Mouse (Mus musculus) embryonic facial prominence, embryonic 15.5 days (tissue): ENCODE results near the gene Dnah17. TPM values are rescaled to one million over a fixed set of nuclear protein-coding genes. Genes with fewer than 3 reads are reported as not detected.

ENCODE experiments used
- ATAC-seq: fragments of 200-750 bp; cut with Nextera tagmentation; 2 replicates; pipeline ENCODE4 v1.8.0; 2017; ENCODE audit warnings: low read depth, moderate TSS enrichment; ENCODE audit not compliant: insufficient number of reproducible peaks, low FRiP score, low TSS enrichment
- H3K27ac ChIP-seq: fragments of 300-500 bp; sonication (generic); replicated peaks from 2 replicates; pipeline ENCODE4 v1.5.1; 2015; ENCODE audit warnings: mild to moderate bottlenecking, inconsistent platforms
- H3K27me3 ChIP-seq: fragments of 300-500 bp; sonication (generic); 2 replicates; pipeline ENCODE4 v1.6.1; 2015; ENCODE audit warnings: inconsistent platforms
- H3K36me3 ChIP-seq: fragments of 300-500 bp; sonication (generic); 2 replicates; pipeline ENCODE4 v1.6.1; 2015; ENCODE audit warnings: mild to moderate bottlenecking, inconsistent platforms
- H3K4me1 ChIP-seq: fragments of 300-500 bp; sonication (generic); 2 replicates; pipeline ENCODE4 v1.6.1; 2015; ENCODE audit warnings: inconsistent platforms
- H3K4me2 ChIP-seq: fragments of 300-500 bp; sonication (generic); replicated peaks from 2 replicates; pipeline ENCODE4 v1.6.1; 2015; ENCODE audit warnings: mild to moderate bottlenecking, inconsistent platforms
- H3K4me3 ChIP-seq: fragments of 300-500 bp; sonication (generic); replicated peaks from 2 replicates; pipeline ENCODE4 v1.5.1; 2015; ENCODE audit warnings: mild to moderate bottlenecking, inconsistent platforms
- H3K9ac ChIP-seq: fragments of 300-500 bp; sonication (generic); 2 replicates; pipeline ENCODE4 v1.6.1; 2015; ENCODE audit warnings: inconsistent platforms
- H3K9me3 ChIP-seq: fragments of 300-500 bp; sonication (generic); replicated peaks from 2 replicates; pipeline ENCODE4 v1.6.1; 2016; ENCODE audit warnings: inconsistent platforms
- WGBS: fragments of 180-500 bp; shearing (Covaris S2); methylation state at CpG from one replicate; pipeline ENCODE4 v1.1.7; 2015; 5-methylcytosine and 5-hydroxymethylcytosine counted together
- polyA plus RNA-seq: library from polyadenylated mRNA; unstranded; fragments of >200 nt; fragmentation: Nextera tagmentation; extraction: Ambion mirVana; gene quantifications from 2 replicates; pipeline ENCODE4 v1.2.1, GENCODE M21; 2015

The Dnah17 gene
- polyA plus RNA-seq, 1 experiment from 2014 or later: 0.17 TPM

- WGBS: 68% methylated on average over 2 of the region's 2 CpGs
- no peak overlapping the region for H3K4me2 ChIP-seq
- 0 out of 2 replicates have a peak overlapping the region, but pooled peaks have one; percentile 28 for H3K27ac ChIP-seq
- H3K27me3 ChIP-seq: no peaks in the 10 kb centered on the region
- H3K36me3 ChIP-seq: peaks cover 17% of the 10 kb centered on the region
- ATAC-seq: no peak
- peaks cover 38% of the 10 kb centered on the region for H3K4me1 ChIP-seq
- no peak overlapping the region for H3K9ac ChIP-seq
- H3K4me3 ChIP-seq: no peak overlapping the region
- H3K9me3 ChIP-seq: no peaks in the 10 kb centered on the region
Observed at GRCm38 (mm10) chr11:118160763-118161162, 30.3 kb upstream of the Dnah17 start.

GRCm38 (mm10) chr11:118158753-118159152, 28.3 kb upstream of the Dnah17 start:
- Histone ChIP-seq H3K27me3 (no peaks in the 10 kb centered on the region), H3K36me3 (peaks cover 5% of the 10 kb centered on the region; the same call in 1 of the 2 replicates), H3K9me3 (no peaks in the 10 kb centered on the region), H3K4me1 (peaks cover 23% of the 10 kb centered on the region), H3K4me2 (no peak overlapping the region), H3K4me3 (no peak overlapping the region), H3K9ac (no peak overlapping the region), H3K27ac (no peak overlapping the region)
- 61% methylated on average over 4 of the region's 4 CpGs for WGBS
- no peak for ATAC-seq

- Histone ChIP-seq H3K9me3 (no peaks in the 10 kb centered on the region), H3K4me1 (peaks cover 16% of the 10 kb centered on the region), H3K9ac (no peak overlapping the region), H3K27me3 (no peaks in the 10 kb centered on the region), H3K36me3 (peaks cover 5% of the 10 kb centered on the region; the same call in 1 of the 2 replicates), H3K4me3 (no peak overlapping the region), H3K4me2 (no peak overlapping the region), H3K27ac (peak overlapping the region; percentile 76)
- 62% methylated on average over 8 of the region's 8 CpGs for WGBS
- ATAC-seq: no peak
Observed at GRCm38 (mm10) chr11:118156480-118157060, 26.1 kb upstream of the Dnah17 start.

GRCm38 (mm10) chr11:118152964-118153363, 22.5 kb upstream of the Dnah17 start:
- WGBS: 78% methylated on average over 4 of the region's 4 CpGs
- Histone ChIP-seq H3K9me3 (no peaks in the 10 kb centered on the region), H3K4me2 (no peak overlapping the region), H3K36me3 (no peaks in the 10 kb centered on the region), H3K4me3 (no peak overlapping the region), H3K9ac (no peak overlapping the region), H3K27me3 (no peaks in the 10 kb centered on the region), H3K4me1 (peaks cover 11% of the 10 kb centered on the region), H3K27ac (no peak overlapping the region)
- no peak for ATAC-seq

GRCm38 (mm10) chr11:118151423-118152180, 21.2 kb upstream of the Dnah17 start:
- no peak overlapping the region for H3K4me3 ChIP-seq
- no peaks in the 10 kb centered on the region for H3K27me3 ChIP-seq
- H3K36me3 ChIP-seq: no peaks in the 10 kb centered on the region
- 84% methylated on average over 5 of the region's 5 CpGs for WGBS
- H3K27ac ChIP-seq: no peak overlapping the region
- H3K4me1 ChIP-seq: peaks cover 8% of the 10 kb centered on the region
- no peak for ATAC-seq
- no peak overlapping the region for H3K9ac ChIP-seq
- H3K9me3 ChIP-seq: no peaks in the 10 kb centered on the region
- H3K4me2 ChIP-seq: no peak overlapping the region

GRCm38 (mm10) chr11:118150115-118150701, 19.8 kb upstream of the Dnah17 start:
- WGBS: 45% methylated on average over 9 of the region's 9 CpGs
- H3K4me2 ChIP-seq: no peak overlapping the region
- H3K27me3 ChIP-seq: no peaks in the 10 kb centered on the region
- peak overlapping the region; percentile 36; the same call in 1 of the 2 replicates for H3K27ac ChIP-seq
- H3K4me1 ChIP-seq: peaks cover 8% of the 10 kb centered on the region
- H3K9me3 ChIP-seq: no peaks in the 10 kb centered on the region
- 0 out of 2 replicates have a peak, but pooled peaks have one; percentile 29 for ATAC-seq
- H3K4me3 ChIP-seq: no peak overlapping the region
- no peaks in the 10 kb centered on the region for H3K36me3 ChIP-seq
- H3K9ac ChIP-seq: no peak overlapping the region

- no peak overlapping the region for H3K27ac ChIP-seq
- H3K27me3 ChIP-seq: no peaks in the 10 kb centered on the region
- no peaks in the 10 kb centered on the region for H3K9me3 ChIP-seq
- no peaks in the 10 kb centered on the region for H3K36me3 ChIP-seq
- ATAC-seq: no peak
- no peak overlapping the region for H3K4me3 ChIP-seq
- no peak overlapping the region for H3K4me2 ChIP-seq
- H3K9ac ChIP-seq: no peak overlapping the region
- WGBS: 63% methylated on average over 9 of the region's 9 CpGs
- peaks cover 8% of the 10 kb centered on the region for H3K4me1 ChIP-seq
Observed at GRCm38 (mm10) chr11:118147877-118148637, 17.6 kb upstream of the Dnah17 start.

- H3K9me3 ChIP-seq: no peaks in the 10 kb centered on the region
- 0 out of 2 replicates have a peak overlapping the region, but pooled peaks have one; percentile 6 for H3K27ac ChIP-seq
- no peaks in the 10 kb centered on the region for H3K27me3 ChIP-seq
- peaks cover 13% of the 10 kb centered on the region for H3K4me1 ChIP-seq
- no peak overlapping the region for H3K9ac ChIP-seq
- no peak overlapping the region for H3K4me3 ChIP-seq
- H3K4me2 ChIP-seq: no peak overlapping the region
- no peak for ATAC-seq
- 95% methylated on average over 10 of the region's 10 CpGs for WGBS
- no peaks in the 10 kb centered on the region for H3K36me3 ChIP-seq
Observed at GRCm38 (mm10) chr11:118146446-118146845, 16.0 kb upstream of the Dnah17 start.

GRCm38 (mm10) chr11:118145771-118146351, 15.4 kb upstream of the Dnah17 start:
- WGBS: 62% methylated on average over 16 of the region's 16 CpGs

GRCm38 (mm10) chr11:118145092-118145491, 14.7 kb upstream of the Dnah17 start:
- no peak overlapping the region for H3K4me2 ChIP-seq
- H3K4me3 ChIP-seq: no peak overlapping the region
- no peaks in the 10 kb centered on the region for H3K9me3 ChIP-seq
- H3K4me1 ChIP-seq: peaks cover 14% of the 10 kb centered on the region
- WGBS: 94% methylated on average over 4 of the region's 4 CpGs
- no peak for ATAC-seq
- H3K9ac ChIP-seq: no peak overlapping the region
- no peaks in the 10 kb centered on the region for H3K36me3 ChIP-seq
- H3K27me3 ChIP-seq: no peaks in the 10 kb centered on the region
- H3K27ac ChIP-seq: no peak overlapping the region

More at GRCm38 (mm10) chr11:118145771-118146351, 15.4 kb upstream of the Dnah17 start:
- H3K27ac ChIP-seq: 0 out of 2 replicates have a peak overlapping the region, but pooled peaks have one; percentile 6
- H3K9me3 ChIP-seq: no peaks in the 10 kb centered on the region
- no peak for ATAC-seq
- H3K9ac ChIP-seq: no peak overlapping the region
- H3K4me1 ChIP-seq: peaks cover 14% of the 10 kb centered on the region
- no peak overlapping the region for H3K4me3 ChIP-seq
- no peak overlapping the region for H3K4me2 ChIP-seq
- H3K36me3 ChIP-seq: no peaks in the 10 kb centered on the region
- H3K27me3 ChIP-seq: no peaks in the 10 kb centered on the region
